Mouse (Mus musculus) left cerebral cortex, adult 9 months (tissue): ENCODE data around the gene Hnrnpa3.
"Not testable (repeated sequence)": the region's sequence is repeated elsewhere in the genome, so short reads cannot be mapped to it uniquely, and the experiment has no call there.

ENCODE experiments used
- DNase-seq, 2 experiments: peaks; one replicate each; pipeline ENCODE4 v3.0.0; 2022; ENCODE audit warnings: low spot score in 2 of 2

The Hnrnpa3 gene

DNA sequence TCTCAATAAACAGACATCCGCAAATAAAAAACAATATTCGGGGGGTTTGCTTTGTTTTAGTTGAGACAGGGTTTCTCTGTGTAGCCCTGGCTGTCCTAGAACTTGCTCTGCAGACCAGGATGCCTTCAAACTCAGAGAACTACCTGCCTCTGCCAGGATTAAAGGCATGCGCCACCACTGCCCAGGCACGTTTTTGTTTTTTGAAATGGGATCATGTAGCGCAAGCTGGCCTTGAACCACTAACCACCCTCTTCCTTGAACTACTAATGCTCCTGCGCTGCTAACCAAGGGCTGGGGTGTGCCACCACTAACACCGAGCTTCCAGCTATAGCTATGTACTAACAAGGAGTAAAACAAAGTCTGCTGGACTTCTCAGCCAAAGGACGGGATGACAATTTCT is 20.9 kb downstream of the Hnrnpa3 start:
- DNase-seq, result no peak

DNA sequence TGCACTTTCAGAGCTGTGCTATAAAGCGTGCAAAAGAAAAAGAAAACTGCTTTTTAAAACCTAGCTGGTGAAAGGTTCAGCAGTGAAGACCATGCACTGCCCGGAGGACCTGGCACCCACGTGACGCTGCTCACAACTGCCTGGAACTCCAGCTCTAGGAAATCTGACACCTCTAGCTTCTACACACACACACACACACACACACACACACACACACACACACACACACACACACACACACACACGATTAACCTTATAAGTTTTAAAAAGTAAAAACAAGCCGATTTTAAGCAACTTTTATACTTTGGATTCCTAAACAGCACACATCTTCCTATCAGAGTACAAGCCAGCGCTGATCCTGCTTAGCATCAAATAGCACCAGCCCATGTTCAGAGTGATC is 22.4 kb downstream of the Hnrnpa3 start:
- no peak for DNase-seq

DNA sequence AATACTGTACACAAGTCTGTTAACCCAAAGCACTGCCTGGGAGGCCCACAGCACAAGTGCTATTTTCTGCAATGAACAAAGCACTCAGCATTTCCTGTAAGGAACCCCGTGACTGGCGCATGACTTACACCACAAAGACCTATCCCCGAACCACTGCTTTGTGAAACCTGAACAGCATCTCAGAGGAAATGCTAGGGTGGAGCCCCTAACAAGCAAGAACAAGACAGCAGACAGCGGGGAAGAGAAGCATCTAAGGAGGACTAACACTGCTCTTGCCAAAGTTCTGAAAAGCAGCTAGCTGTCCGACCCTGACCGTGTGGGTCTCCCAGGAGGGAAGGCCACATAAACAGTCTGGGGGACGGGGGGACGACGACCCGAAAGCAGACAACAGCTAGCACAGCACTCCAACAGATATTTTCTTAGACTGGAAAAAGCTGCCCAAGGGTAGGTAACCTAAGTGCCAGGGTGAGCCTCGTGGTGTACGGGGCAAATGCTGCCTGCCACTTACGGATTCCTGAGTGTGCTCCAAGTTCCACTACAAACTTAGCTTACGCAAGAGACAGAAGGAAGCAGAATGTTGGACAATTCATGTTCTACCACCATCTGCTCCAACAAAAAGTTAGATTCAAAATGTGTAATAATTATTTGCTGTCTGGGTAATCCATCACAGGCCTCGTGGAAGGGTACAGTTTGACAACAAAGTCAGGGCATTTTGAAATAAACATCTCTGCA is 24.1 kb downstream of the Hnrnpa3 start:
- DNase-seq, result peak in 1 of 2 experiments; percentile 34

DNA sequence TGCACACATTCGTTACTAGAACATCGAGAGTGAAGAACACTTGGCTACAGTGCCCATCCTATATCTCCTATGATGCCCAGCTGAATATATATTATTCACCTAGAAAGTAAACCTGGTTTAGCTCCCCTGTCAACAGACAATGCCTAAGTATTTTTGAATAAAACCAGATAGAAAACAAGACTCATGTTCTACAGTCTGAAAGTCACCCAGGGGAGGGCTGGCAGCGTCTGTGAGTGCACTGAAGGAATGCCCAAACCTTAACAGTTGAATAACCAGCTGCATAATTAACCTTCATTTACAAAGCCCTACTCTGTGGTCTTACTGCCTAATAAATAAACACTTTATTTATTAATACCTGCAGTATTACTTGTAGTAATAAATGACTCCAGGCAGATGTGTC is 25.5 kb downstream of the Hnrnpa3 start:
- DNase-seq, result no peak

DNA sequence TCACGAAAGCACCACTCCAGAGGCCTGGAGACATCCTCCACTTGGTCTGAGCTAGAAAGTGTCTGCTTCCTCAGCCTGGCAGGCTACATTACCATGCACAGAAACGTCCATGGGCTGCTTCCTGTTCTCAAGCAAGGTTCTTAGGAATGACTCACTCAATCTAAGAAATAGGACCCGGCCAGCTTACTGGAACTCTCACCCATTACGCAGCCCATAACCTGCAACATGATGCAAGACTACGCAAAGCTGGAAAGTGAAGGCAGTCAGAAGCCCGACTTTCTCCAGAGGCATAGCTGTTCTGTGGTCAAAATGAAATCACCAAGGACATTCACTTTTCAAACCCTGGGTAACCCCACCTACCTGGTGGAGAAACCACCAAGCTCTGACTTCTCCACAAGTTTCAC is 26.4 kb downstream of the Hnrnpa3 start:
- DNase-seq, result no peak

DNA sequence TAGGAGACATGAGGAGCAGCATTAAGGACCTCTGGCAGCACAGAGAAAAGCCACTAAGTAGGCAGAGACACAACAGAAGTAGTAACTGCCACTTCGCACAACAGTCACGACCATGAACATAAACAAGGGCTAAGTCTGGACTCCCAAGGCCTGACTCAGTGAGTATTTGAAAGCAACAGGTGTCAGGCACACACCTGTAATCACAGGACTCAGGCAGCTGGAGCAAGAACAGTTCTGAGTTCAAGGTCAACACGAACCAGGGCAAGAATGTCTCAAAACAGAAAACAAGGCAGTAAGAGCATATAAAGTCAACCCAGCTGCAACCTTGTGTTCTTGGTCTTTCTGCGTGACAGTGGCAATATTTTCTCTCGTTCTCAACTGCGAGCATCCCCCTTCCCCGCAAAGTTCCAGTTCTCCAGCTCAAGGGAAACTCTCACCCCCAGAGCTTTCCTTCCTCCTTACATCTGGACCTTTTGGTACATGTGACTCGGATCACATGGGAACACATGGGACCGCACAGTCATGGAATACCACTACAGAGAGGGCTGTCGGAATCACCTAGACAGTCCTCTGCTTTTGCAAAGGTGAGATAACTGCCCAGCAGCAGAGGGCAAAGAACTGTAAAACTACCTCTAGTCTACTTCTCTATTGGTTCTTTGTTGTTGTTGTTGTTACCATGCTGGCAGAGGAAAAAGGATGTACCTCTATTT is 28.1 kb downstream of the Hnrnpa3 start:
- DNase-seq, result no peak

DNA sequence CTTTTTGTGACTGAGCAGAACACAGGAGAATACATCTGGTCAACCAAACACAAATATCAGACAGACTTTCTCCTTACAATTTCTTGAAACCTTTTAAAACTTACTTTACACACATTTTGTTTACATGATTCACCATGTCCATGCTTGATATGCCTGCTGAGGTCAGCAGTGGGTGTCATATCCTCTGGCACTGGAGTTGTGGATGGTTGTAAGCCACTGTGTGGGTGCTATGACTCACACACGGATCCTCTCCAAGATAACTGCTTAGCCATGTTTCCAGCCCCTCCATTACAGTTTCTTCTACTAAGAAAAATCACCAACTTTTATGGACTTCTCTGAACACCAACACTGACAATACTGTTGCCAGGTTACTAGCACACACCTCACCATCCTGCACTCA is 29.8 kb downstream of the Hnrnpa3 start:
- DNase-seq, result no peak

DNA sequence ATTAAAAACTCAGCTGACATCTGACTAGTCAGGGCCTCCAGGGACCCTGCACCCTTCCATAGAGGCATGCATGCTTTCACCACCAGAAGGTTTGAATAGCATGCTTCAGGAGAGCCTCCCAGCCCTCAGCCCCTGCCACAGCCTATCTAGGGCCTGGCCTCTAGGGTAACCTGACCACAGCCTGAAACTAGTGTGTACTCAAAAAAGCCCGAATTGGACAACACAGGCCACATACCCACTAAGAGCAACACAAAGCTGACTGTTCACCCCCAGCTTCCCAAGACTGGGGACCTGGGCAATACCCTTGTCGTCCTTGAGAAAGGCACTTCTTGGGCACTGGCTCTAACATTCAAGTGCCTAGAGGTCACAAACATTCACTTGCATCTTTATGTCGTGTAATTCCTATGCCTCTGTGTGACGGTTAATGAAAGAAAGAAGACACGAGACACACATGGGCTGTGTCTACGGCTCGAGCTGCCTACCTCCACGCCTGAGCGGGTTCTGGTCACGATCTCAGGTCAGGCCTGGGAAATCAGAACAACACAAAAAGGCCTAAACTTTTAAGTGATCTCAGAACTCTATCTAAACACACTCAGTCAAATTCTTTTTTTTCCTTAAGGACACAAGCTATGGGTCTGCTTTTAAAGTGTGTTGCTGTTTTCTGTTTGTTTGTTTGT is 30.6 kb downstream of the Hnrnpa3 start:
- no peak for DNase-seq

DNA sequence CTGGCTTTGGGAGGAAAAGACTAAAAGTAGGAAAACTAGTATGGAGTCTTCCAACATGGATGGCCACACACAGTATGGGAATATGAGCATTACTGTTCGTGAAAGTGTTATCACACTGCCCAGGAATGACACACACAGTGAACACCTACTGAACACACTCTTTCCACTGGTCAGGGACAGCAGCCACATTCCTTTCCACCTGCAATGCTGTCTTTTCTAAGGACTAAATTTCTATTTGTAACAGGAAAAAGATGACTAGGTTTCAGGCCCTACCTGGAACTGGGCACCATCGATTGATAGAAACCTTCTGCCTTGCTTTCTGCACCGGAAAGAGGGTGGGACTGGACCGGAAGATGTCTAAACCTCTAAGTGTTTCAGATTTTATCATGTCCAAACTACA is 31.6 kb downstream of the Hnrnpa3 start:
- DNase-seq, result no peak

DNA sequence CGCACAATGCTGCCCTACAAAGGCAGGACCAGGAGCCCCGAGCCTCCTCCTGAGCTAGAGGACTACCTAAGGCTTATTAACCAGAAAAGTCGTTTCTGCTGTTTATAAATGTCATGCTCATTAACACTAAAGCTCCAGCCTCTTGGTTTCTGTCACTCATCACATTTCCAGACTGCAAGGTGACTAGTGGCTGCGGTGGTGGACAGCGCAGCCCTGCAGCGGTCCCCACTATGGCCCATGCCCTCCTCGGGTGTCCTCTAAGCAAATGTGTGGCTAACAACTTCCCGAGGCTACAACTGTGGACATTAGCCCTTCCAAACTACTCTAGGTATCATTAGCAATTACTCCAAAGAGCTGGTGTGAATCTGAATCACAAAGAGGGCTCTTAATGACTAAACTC is 32.3 kb downstream of the Hnrnpa3 start:
- no peak for DNase-seq

DNA sequence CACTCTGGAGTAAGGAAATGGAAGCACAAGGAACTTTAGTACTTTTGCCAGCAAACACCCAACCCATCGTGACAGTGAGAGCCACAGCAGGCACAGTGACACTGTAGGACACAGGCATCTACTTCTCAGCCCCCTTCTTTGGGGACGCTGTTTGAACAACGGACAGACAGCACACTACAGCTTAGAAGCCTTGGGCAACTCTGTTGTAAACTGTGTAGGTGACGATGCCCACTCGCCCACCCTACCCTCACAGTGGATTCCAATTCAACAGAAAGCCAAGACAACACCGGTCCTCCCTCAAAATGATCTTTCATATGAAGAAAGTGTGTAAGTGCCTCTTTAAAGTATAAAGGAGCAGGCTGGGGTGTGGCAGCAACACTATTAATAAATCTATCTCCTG is 33.3 kb downstream of the Hnrnpa3 start:
- DNase-seq, result no peak

DNA sequence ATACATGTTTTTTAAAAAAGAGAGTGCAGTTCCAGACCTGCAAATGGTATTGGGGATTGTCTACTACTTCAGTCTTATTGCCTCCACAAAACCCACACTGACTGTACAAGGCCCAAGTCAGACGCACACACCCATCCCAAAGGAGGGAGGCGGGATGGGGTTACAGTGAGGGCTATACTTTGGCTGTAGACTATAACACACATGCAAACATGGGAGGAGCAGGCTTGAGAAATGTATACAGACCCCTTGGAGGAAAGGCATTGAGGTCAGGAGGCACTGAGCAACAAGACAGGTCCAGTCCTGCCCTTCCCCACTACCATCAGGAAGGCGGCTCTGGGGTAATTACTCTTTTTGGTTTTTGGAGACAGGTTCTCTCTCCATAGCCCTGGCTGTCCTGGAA is 35.9 kb downstream of the Hnrnpa3 start:
- DNase-seq, result not testable (repeated sequence)

DNA sequence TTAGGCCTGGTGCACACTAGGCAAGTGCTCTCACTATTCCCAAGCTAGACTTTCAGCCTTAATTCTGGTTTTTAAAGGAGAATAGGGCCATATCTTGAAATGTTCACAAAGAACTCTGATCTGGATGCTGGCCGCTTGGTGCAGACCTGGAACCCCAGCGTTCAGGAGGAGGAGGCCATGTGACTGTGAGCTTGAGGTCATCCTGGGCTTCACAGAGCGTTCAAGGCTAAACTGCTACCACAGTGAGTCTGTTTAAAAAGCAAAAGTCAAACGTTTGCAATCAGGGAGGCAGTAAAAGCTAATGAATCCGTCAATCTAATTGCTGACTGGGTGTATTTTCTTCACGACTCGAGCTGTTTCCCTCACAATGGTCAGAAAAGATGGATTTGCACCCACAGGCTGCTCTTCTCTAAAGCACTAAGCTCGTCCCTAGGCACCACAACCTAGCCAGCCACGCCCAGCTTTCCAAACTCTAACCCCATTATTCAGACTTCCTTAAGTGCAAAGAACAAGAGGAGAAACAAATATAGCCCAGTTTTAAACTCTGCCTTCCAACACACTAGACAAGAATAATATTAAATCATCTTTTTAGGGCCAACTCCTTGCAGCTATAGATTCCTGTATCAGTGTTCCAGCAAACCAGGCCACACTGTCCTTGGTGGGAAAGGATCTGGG is 36.8 kb downstream of the Hnrnpa3 start:
- DNase-seq, result no peak

DNA sequence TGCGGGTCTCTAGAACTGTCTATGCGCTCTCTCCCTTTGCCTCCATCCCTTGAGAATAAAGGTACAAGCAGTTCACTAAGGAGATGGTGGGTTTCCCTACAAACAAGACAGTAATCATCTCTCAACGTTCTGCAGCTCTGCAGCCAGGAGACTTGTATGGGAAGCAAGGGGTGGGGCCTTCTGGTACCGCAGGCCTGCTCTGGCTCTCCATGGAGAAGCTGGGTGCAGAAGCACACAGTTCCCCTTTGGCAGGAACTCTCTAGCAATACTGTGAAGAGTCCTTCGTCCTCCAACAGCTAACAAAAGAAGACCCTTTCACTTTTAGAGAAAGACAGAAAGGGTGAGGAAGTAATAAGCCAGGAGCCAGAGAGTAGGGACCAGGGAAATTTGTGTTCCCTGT is 37.3 kb downstream of the Hnrnpa3 start:
- no peak for DNase-seq

DNA sequence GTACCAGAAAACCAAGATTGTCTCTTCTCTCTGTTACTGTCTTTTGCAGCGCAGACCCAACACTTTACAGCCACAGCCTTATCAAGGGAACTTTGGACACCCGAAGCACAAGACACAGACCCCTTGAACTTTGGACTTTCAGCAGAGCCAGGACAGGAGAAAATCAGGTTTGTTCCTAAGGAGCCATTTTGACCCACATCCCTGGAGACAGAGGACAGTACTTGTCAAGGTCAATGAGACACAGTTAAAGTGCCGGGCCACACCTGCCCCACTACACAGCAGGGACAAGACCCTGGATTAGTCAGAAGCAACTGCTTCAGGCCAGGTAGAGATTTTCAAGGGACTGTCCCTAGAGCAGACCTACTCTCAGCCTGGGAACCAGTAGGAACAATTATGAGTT is 38.2 kb downstream of the Hnrnpa3 start:
- no peak for DNase-seq

DNA sequence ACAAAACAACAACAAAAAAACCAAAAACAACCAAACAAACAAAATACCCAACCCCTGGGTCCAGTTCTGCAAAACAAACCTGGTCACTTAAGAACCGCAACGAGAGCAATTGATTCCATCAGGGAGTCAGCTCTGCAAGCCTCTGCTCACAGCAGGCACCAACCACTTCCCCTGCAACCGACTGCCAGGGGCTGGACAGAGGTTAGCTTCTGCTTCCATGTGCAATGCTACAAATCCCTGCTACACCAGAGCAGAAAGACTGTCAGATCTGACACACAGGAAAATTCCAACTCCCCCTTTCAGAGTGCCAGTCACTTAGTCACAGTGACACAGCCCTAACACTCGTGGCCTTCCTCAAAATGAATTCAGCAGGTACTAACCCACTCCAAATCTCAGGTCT is 38.9 kb downstream of the Hnrnpa3 start:
- no peak for DNase-seq

DNA sequence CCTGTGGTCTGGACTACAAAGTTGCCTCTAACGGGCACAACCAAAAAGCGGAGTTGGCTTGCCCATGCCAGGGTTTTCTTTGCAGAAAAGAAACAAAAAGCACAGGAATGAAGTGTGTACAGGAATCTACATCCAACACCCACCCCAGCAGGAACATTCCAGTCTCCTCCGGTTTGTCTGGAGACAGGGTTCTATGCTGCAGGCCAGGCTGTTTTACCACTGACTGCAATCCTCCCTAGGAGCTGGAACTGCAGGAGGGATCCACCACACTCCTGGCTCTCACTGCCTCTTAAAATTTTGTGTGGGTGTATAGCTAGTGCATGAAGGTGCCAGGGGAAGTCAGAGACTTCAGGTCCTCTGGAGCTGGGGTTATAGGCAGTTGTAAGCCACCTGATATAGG is 39.8 kb downstream of the Hnrnpa3 start:
- no peak for DNase-seq

DNA sequence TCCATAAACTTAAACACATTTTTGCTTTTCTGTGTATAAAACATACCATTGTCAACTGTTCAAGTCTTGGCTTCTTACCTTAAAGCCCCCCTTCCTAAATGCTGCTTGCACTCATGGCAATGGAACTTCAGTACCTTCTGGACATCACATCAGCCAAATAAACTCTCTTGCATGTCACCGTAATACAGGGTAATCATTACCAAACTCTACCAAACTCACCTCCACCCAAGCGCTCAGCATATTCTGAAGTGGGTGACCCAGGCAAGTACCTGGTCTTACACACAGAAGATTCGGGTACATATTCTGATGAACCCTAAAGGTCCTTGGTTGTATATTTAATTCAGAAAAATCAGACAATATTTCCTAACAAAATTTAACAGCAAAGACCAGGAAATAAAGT is 41.5 kb downstream of the Hnrnpa3 start:
- no peak for DNase-seq

DNA sequence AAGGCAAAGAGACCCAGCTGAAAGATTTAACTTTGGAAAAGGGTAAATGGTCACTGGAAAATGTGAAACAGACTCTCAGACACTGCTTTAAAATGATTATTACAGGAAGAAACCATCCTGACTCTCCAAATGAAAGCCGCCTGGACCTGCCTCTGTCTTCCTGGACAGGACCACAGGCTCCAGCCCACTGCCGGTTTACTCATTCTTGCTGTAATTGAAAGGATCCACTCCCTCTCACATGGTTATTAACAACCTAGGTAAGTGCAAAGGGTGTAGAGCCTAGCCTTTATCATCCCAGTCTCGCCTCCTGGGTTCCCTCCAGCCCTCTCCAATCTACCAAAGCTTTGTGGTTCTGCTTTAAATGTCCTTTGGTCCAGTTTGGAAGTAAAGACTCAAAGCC is 42.1 kb downstream of the Hnrnpa3 start:
- DNase-seq, result no peak

DNA sequence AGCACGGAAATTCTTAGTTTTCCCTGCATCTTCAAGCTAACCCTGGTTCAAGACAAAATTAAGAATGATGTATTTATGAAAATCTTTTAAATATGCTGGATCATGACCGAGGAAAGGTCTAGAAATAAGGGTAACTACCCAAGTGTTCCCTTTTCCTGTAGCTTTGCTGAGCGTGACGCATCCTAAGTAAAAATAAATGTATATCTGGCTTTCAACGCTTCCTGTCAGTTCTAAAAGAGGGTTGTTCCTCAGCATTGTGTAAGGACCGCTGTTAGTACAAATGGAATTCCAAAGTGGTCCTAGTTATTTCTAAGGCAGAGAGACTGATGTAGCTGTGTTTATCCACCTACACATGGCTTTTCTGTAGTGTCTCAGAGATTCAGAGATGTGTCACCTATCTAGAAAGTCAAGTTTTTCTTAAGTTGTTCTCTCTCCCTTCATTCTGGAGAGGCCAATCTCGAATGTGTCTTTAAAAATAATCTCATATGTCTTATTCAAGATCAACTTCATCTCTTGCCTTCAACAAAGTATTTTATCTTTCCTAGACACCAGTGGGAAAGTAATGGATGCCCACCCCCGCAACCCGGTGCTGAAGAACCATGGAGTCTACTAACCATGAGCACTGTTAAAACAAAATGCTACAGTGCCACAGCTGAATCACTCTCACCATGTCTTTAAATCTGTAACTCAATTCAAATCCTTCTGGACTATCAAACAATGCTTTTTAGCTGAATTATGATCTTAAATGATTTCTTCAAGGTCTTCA is 42.9 kb downstream of the Hnrnpa3 start:
- DNase-seq, result no peak

DNA sequence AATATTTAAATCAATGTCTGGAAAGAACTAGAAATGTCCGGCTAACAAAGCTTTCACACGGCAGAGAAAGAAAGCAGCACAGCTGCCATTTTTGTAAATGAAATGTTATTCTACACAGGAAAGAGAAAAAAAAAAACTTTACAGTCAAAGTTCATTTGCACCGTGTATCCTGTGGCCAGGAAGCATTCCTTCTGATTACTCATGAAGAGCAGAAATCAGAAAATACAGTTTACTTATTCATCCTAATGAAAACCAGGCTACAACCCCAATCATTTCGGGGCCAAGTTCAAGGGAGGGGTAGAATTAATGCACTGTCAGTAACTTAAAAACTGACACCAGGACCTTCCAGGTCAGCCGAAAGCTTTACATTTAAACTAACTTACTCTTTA is 43.5 kb downstream of the Hnrnpa3 start:
- DNase-seq, result no peak
